Mouse (Mus musculus): ENCODE data around the gene Gm28048. TPM values are rescaled to one million over a fixed set of nuclear protein-coding genes. Genes with fewer than 3 reads are reported as not detected.
A peak's percentile ranks its signal among the peaks of the same experiment; 100 is the strongest.

Gm28048 gene
- polyA plus RNA-seq, 3 experiments from 2014 or later = 32.2 to 37.8 (median 34.9) TPM

GRCm38 (mm10) chr11:22989786-22990185 is 7.9 kb upstream of the Gm28048 start:
- no peak for ATAC-seq

DNA sequence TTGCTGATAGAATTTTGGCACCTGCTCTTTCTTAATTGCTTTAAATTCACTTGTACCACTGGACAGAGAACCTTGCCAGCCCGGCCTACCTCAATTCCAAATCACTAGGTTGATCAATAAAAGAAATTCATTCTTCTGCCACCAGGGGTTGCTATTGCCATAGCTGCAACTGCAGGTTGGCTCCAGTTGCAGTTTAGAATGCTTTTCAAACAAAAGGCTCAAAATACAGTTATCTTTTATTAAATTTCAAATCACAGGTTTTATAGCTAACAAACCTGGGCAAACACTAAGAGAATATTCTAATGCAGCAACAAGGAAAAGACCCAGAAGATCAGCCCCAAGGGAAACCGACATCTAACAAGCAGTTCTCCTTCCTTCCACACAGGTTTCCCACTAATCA is 5.5 kb upstream of the Gm28048 start:
- peak; percentile 36 for ATAC-seq

DNA sequence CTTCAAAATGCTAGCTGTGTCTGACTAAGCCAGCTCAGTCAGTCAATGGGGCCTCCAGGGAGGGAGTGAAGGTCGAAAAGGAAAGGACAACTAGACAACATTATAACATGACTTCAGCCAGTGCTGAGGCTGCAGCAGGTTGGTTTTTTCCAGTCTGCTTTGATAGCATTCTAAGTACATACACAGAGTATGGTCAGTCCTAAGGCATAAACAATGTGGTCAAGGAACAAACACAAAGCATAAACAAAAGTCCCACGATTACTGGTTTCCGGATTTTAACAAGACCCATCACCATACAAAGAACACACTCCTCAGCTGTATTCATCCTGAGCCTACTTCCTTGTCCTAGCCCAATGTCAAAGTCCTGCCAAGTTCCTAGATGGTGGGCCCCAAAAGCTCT is 3.6 kb upstream of the Gm28048 start:
- no peak for ATAC-seq

DNA sequence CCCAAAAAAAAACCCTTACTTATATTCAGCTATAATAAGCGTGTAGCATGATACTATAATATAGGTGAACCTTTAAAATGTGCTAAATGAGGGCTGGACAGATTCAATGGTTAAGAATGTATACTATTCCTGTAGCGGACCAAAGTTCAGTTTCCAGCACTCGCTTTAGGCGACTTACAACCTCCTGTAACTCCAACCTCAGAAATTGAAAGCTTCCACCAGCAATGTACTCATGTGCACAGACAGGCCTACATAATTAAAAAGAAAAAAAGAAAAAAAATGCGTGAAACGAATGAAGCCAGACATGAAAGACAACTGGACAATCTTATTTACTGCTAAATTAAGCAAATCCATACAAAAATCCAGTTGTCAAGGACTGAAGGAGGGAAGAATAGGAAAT is 956 bp upstream of the Gm28048 start:
- ATAC-seq = no peak

- ATAC-seq = peak; percentile 29
These were observed 343 bp downstream of the Gm28048 start for GRCm38 (mm10) chr11:22981543-22981950.

GRCm38 (mm10) chr11:22981041-22981440 is 849 bp downstream of the Gm28048 start:
- no peak for ATAC-seq

DNA sequence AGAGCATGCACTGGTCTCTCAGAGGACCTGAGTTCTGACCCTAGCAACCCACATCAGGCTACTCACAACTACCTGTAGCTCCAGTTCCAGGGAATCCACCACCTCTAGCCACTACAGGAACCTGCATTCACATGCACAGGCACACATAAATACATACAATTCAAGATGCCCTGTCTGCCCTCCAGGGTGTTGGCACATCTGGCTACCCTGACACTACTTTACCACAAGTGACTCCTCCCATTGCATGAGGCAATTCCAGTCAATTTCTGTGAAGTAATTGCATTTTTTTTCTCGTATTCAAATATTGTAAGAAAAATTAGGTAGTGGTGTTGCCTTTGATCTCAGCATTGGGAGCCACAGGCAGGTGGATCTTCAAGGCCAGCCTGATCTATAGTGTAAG is 2.7 kb downstream of the Gm28048 start:
- no peak for ATAC-seq

GRCm38 (mm10) chr11:22978711-22979110 is 3.2 kb downstream of the Gm28048 start:
- no peak for ATAC-seq

DNA sequence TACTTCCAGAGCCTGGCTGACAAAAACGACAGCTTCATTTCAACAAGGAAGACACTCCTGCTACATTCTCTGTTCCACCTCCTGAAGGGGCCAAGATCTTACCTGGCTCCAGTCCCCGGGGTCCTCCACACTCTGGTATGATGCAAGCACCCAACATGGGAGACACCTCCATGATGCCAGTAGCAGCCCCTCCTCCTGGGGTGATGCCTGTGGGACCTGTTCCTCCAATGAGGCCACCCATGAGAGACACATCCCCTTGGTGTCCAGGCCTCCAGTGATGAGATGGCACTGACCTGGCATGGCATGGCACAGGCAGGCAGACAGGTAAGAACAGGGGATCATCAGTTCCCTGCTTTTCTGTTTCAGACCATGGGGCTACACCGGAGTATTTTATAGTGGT is 3.7 kb downstream of the Gm28048 start:
- ATAC-seq = no peak

- ATAC-seq = no peak
These were observed 8.3 kb downstream of the Gm28048 start for GRCm38 (mm10) chr11:22973599-22973998.

DNA sequence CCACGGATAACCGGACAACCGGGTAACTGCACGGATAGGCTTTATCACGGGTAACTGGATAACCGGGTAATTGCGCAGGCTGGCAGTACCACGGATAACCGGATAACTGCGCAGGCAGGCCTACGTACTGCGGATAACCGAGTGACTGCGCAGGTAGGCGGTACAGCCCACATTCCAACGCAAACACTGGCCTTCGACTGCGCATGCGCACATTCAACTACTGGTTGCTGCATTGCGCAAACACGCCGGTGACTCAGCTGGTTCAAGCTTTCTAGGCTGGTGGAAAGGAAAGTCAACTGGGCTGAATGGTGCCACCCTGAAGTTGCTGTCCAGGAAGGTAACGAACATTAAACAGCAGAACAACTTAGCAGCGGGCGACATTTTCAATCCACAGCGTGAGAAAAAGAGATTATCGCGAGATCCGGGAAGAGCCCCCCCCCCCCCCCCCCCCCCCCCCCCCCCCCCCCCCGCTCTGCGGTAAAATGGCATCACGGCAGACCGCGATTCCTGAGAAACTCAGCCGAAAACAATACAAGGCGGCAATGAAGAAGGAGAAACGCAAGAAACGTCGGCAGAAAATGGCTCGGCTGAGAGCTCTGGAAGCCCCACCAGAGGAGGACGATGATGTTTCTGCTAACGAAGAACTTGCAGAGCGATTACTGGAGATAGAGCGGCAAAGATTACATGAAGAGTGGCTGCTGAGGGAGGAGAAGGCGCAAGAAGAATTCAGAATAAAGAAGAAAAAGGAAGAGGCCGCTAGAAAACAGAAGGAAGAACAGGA is 9.0 kb downstream of the Gm28048 start:
- peak; percentile 60 for ATAC-seq

- ATAC-seq = peak; percentile 78
These were observed 9.8 kb downstream of the Gm28048 start, which contains the start of gene Zrsr1 for GRCm38 (mm10) chr11:22971835-22972709. Zrsr1 (plus strand) TSS chr11:22972005.

DNA sequence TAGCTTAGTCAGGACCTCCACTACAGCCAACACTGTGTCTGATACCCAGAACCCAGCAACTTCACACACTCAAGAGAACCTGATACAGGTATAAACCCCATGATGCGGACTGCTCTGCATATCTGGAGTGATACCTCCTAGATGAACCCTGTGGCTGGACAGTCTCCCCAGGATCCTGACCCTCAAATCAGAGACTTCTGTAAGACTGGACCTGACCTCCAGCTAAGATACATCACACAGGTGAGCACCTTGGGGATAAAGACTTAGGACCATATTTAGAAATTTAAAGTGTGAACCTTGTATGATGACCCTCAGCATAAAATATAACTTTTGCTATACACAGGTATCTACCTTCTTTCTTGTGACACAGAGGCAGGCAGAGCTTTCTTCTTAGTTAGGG is 11.3 kb downstream of the Gm28048 start:
- ATAC-seq = no peak

DNA sequence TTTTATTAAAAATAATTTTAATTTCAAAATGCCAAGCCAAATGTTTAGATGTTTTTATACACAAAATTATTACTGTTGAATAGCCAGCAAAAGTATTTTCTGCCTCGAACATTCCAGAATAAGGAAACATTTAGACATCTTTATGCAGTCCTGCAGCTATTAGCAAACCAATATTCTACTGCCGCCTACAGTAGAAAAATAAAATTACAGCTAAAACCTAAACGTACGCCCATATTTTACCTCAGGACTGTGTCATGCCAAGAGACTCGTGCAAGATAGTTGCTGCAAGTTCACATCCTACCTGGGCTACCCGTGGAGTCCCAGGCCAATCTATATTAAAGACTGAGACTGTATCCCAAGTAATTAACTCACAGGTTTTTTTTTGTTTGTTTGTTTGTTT is 12.4 kb downstream of the Gm28048 start:
- peak; percentile 36 for ATAC-seq

GRCm38 (mm10) chr11:22965503-22965902 is 16.4 kb downstream of the Gm28048 start:
- ATAC-seq = no peak

DNA sequence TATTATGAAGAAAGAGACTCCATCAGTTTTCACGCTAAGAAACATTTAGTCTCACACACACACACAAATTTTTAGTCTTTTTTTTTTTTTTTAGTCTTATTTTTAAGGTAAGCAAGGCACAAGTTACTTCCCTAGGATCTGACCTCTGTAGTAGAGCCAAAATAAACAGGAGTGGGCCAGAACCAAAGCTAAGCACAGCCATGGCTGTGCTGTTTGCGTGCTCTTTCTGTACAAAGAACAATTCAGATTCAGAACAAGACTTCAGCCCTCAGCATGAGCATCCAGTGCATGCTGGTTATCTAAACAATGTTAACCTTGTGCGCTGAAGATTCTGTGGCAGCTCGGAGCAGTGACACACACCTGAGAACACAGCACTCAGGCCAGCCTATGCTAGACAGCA is 17.5 kb downstream of the Gm28048 start:
- no peak for ATAC-seq

- ATAC-seq = no peak
These were observed 19.8 kb downstream of the Gm28048 start for GRCm38 (mm10) chr11:22962101-22962500.

DNA sequence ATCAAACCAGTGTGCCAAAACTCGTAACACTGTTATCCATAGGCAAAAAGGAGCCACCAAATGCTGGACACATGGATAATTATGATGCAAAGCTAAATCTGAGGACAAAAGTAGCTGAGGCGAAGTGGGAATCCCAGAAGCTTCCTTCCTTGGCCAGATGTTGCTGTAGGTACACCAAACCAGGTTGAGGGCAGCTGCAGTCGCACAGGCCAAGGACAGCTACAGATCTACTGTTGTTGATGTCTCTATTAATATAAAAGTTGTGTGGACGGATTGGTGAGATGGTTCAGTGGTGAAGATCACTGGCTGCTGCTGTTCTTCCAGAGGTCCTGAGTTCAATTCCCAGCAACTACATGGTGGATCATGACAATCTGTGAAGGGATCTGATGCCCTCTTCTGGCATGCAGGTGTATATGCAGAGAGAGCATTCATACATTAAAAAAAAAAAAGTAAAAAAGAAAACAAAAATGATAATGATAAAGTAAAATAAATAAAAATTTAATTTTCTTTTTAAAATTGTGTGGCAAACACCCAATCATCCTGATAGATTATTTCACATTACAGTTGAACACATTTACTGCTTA is 24.0 kb downstream of the Gm28048 start:
- ATAC-seq = peak; percentile 57

DNA sequence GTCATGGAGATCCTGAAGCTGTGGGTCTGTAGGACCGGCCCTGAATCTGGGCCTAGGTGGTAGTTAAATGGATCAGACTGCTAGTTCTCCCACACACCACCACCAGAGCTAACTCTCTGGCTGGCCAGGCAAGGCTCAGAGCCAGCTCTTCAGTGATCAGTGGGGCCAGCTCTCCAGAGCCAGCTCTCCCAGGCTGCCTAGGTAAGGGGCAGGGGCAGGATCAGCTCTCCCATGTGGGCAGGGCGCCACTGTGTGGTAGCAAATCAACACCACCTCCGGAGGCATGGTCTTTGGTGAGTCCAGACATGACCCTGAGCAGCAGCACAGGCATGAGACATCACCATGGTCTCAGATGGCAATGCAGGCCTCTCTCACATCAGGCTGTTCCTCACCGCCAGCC is 25.1 kb downstream of the Gm28048 start:
- ATAC-seq = peak; percentile 69

DNA sequence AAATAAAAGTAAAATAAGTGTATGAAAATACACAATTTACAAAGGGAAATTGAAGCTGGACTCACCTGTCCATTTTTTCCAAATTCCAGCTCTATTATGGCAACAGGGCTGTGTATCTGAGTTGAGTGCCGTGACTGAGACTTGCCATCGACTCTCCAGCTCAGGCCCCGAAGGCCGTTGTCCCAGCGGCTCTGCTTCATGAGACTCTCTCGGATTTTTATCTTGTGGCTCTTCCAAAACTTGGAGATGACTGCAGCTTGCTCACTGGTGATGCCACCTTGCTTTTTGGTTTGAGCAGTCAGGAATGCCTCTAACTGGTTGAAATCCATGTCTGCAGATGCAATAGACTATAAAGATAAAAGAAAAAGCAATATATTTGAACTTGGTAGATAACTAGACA is 25.5 kb downstream of the Gm28048 start:
- no peak for ATAC-seq

DNA sequence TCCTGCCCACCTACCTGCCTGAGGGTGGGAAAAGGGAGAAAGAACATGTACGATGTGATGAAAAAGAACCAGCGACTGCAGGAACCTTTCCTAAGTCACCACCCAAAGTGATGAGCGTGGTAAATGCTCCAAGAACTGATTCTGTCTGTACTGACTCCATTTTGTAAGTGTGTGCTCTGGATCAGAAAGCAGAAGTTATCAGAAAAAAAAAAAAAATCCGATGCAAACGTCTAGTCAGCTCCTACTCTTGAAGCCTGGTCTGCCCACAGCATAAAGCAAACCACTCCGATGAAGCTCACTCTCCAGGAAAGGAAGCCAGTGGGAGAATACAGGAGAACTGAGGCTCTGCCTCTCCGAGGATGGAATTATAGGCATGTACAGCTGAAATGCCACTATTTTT is 29.2 kb downstream of the Gm28048 start:
- no peak for ATAC-seq

GRCm38 (mm10) chr11:22950131-22950530 is 31.8 kb downstream of the Gm28048 start:
- no peak for ATAC-seq

DNA sequence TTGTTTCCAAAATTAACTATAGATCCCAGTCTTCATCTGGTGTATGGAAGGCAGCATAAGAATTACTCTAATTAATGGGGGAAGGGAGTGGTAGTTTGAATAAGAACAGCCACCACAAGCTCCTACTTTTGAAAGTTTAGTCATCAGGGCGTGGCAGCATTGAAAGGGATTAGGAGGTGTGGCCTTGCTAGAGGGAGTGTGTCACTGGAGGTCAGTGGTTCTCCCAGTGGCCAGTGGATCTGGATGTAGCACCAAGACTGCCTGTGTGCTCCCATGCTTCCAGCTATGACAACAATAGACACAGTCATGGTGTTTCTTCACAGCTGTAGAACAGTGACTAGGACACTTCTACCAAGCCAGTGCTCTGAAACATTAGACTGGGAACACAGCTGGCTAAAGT is 32.8 kb downstream of the Gm28048 start:
- ATAC-seq = no peak

Data from inflammation-experienced regulatory T-cells, adult 6 months (primary cell).